Mouse (Mus musculus): ENCODE measurements around the gene Mtmr4. TPM values are rescaled to one million over a fixed set of nuclear protein-coding genes. Genes with fewer than 3 reads are reported as not detected.

Mtmr4 gene
- polyA plus RNA-seq, 1 experiment from 2014 or later: 49.2 TPM

Other genes starting within 250 kb of the Mtmr4 start
- gene Ppm1e, start 233.1 kb upstream of the Mtmr4 start, polyA plus RNA-seq (2015; fragmentation: Nextera tagmentation; extraction: Ambion mirVana): 16.8 and 17.4 TPM in 2 replicates
- gene Rad51c, start 187.2 kb upstream of the Mtmr4 start, polyA plus RNA-seq (2015; fragmentation: Nextera tagmentation; extraction: Ambion mirVana): 10.7 and 11.2 TPM in 2 replicates
- gene Tex14, start 187.1 kb upstream of the Mtmr4 start, polyA plus RNA-seq (2015; fragmentation: Nextera tagmentation; extraction: Ambion mirVana): 0.10 and 0.43 TPM in 2 replicates
- not detected in 2 replicates for gene Gm11492, start 25.5 kb upstream of the Mtmr4 start, polyA plus RNA-seq (2015; fragmentation: Nextera tagmentation; extraction: Ambion mirVana)
- 12.0 and 13.4 TPM in 2 replicates for gene Sept4, start 23.3 kb upstream of the Mtmr4 start, polyA plus RNA-seq (2015; fragmentation: Nextera tagmentation; extraction: Ambion mirVana)
- 0.27 and 0.53 TPM in 2 replicates for gene Hsf5, start 25.0 kb downstream of the Mtmr4 start, polyA plus RNA-seq (2015; fragmentation: Nextera tagmentation; extraction: Ambion mirVana)
- gene Rnf43, start 70.6 kb downstream of the Mtmr4 start, polyA plus RNA-seq (2015; fragmentation: Nextera tagmentation; extraction: Ambion mirVana): 0.70 and 1.5 TPM in 2 replicates
- gene Supt4a, start 145.4 kb downstream of the Mtmr4 start, polyA plus RNA-seq (2015; fragmentation: Nextera tagmentation; extraction: Ambion mirVana): 168 and 177 TPM in 2 replicates
- gene Tspoap1, start 168.4 kb downstream of the Mtmr4 start, polyA plus RNA-seq (2015; fragmentation: Nextera tagmentation; extraction: Ambion mirVana): 20.7 and 29.1 TPM in 2 replicates
- gene Mpo, start 201.4 kb downstream of the Mtmr4 start, polyA plus RNA-seq (2015; fragmentation: Nextera tagmentation; extraction: Ambion mirVana): 0.17 and 0.44 TPM in 2 replicates
- 0.18 and 0.26 TPM in 2 replicates for gene Lpo, start 236.1 kb downstream of the Mtmr4 start, polyA plus RNA-seq (2015; fragmentation: Nextera tagmentation; extraction: Ambion mirVana)